Mouse (Mus musculus): ENCODE data around the gene Dnajc16. TPM values are rescaled to one million over a fixed set of nuclear protein-coding genes. Genes with fewer than 3 reads are reported as not detected.
A peak's percentile ranks its signal among the peaks of the same experiment; 100 is the strongest.

Dnajc16 gene
- polyA plus RNA-seq, 1 experiment from 2014 or later, result 4.3 TPM

DNA sequence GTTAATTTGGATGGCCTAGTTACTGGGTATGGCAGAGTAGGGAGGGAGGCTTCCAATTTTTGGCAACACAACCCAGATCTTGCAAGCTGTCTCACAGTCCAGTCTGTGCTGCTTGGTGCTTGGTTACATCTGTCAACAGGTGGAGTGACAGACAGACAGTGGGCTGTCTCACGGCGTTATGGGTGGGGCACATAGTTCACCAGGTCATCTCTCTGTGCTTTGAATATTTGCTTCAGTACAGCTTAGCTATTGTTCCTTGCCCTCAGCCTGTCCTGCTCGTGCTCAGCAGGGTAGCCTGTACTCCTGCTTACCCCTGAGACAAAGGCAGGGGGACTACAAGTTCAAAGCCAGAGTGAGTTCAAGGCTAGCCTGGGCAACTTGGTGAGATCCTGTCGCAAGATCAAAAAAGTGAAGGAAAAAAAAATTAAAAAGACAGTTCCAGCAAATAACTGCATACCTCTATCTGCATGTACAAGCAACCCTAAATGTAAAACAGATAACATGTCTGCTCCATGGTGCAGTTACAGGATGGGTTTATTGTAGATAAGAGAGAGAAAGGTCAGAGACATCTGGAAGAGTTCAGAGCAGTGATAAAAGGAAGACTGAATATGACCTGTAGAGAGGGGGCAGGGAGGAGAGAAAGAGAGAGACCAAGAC lies 39.2 kb downstream of the Dnajc16 start:
- H3K27me3 ChIP-seq (ENCODE audit: control insufficient read depth, insufficient read depth, low read length), result no peaks in the 10 kb centered on the region
- no peak overlapping the region for H3K9ac ChIP-seq (ENCODE audit: low read length)
- DNase-seq (ENCODE audit: low spot score) (no peak), ATAC-seq (replicated peaks; ENCODE audit: low FRiP score) (no peak)
- no peaks in the 10 kb centered on the region for H3K36me3 ChIP-seq (ENCODE audit: control insufficient read depth, insufficient read depth, low read length)
- no peak overlapping the region for H3K27ac ChIP-seq (ENCODE audit: low read depth, low read length)
- 54% methylated on average over 4 of the region's 4 CpGs for WGBS
- H3K4me3 ChIP-seq (ENCODE audit: low read depth, low read length), result no peak overlapping the region
- H3K9me3 ChIP-seq (ENCODE audit: control insufficient read depth, low read length), result no peaks in the 10 kb centered on the region
- H3K4me2 ChIP-seq (ENCODE audit: low read depth, low read length, severe bottlenecking), result no peak overlapping the region
- no peaks in the 10 kb centered on the region for H3K4me1 ChIP-seq (replicated peaks; ENCODE audit: control insufficient read depth, insufficient read depth, low read length)

DNA sequence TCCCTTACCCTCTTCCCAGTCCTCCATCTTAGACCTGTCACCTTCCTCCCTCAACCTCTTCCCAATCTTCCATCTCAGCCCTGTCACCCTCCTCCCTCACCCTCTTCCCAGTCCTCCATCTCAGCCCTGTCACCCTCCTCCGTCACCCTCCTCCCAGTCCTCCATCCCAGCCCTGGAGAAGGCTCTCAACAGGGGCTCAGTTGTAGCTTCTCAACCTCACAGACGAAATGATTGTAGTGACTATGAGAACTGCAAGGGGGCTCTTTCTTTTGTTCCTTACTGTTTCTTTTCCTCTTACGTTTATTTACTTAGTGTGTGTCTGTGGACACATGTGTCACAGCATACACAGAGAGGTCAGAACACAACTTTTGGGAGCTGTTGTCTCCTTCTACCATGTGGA lies 39.9 kb downstream of the Dnajc16 start:
- Histone ChIP-seq H3K27ac (ENCODE audit: low read depth, low read length) (no peak overlapping the region), H3K4me1 (replicated peaks; ENCODE audit: control insufficient read depth, insufficient read depth, low read length) (no peaks in the 10 kb centered on the region), H3K9me3 (ENCODE audit: control insufficient read depth, low read length) (no peaks in the 10 kb centered on the region), H3K36me3 (ENCODE audit: control insufficient read depth, insufficient read depth, low read length) (no peaks in the 10 kb centered on the region), H3K4me3 (ENCODE audit: low read depth, low read length) (no peak overlapping the region), H3K4me2 (ENCODE audit: low read depth, low read length, severe bottlenecking) (no peak overlapping the region), H3K9ac (ENCODE audit: low read length) (no peak overlapping the region), H3K27me3 (ENCODE audit: control insufficient read depth, insufficient read depth, low read length) (no peaks in the 10 kb centered on the region)
- WGBS, result 73% methylated on average over 3 of the region's 3 CpGs
- no peak for ATAC-seq (replicated peaks; ENCODE audit: low FRiP score)
- DNase-seq (ENCODE audit: low spot score), result no peak

DNA sequence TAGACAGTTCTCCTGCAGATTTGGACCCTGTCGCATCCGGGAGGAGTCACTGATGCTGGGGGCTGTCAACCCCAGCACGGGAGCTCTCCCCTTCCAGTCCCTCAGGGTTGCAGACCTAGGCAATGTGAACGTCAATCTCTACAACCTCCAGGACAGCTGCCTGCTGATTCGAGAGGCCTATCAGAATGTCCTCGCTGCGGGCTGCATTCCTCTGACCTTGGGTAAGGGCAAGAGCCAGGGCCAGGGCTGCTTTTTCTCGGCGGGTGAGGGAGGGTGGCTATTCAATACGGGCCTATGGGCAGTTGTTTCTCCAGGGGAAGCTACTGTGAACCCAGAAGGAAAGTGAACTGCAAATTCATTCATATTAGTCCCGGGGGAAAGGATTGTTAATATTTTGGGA lies 41.2 kb downstream of the Dnajc16 start:
- Histone ChIP-seq H3K27ac (ENCODE audit: low read depth, low read length) (no peak overlapping the region), H3K9ac (ENCODE audit: low read length) (no peak overlapping the region), H3K4me1 (replicated peaks; ENCODE audit: control insufficient read depth, insufficient read depth, low read length) (no peaks in the 10 kb centered on the region), H3K4me2 (ENCODE audit: low read depth, low read length, severe bottlenecking) (no peak overlapping the region), H3K4me3 (ENCODE audit: low read depth, low read length) (no peak overlapping the region), H3K27me3 (ENCODE audit: control insufficient read depth, insufficient read depth, low read length) (no peaks in the 10 kb centered on the region), H3K36me3 (ENCODE audit: control insufficient read depth, insufficient read depth, low read length) (no peaks in the 10 kb centered on the region), H3K9me3 (ENCODE audit: control insufficient read depth, low read length) (no peaks in the 10 kb centered on the region)
- DNase-seq (ENCODE audit: low spot score) (no peak), ATAC-seq (replicated peaks; ENCODE audit: low FRiP score) (no peak)
- 50% methylated on average over 11 of the region's 11 CpGs for WGBS

DNA sequence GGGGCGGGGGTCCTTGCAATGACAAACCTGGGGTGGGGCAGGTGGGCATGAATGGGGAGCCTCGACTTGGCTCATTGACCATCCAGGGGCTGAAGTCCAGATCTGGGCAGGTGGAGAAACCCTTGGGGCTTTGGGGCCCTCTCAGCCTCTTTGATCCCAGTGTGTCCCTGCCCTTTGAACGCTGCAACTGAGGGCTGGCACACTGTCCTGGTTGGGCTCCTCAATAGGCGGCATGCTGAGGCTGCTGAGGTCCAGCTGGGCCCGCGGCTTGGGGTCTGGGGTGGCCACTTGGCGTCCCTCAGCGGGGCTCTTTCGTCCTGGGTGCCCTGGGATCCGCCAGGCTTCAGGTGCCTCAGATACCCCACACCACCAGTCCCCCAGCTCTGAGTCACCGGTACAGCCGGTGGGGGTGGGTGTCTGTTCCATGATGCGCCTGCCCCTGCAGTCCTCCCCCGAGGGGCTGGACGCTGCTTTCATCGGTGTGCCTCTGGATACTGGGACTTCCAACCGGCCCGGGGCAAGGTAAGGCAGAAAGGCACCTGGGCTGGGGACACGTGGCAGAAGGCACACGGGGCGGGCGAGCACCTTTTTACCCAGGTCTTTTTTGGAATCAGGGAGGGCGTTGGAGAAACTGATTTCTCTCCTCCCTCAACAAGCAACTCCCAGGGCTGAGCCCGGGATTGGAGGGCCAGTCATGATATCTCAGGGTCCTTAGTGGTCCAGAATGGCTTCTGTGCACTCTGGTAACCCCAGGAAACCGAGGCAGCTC lies 44.0 kb downstream of the Dnajc16 start, which contains the start of gene Agmat:
TSS of gene Agmat (plus strand) at position 95 of the 769 bp plus-strand sequence.
- H3K36me3 ChIP-seq (ENCODE audit: control insufficient read depth, insufficient read depth, low read length), result no peaks in the 10 kb centered on the region
- H3K9ac ChIP-seq (ENCODE audit: low read length), result no peak within 1 kb of the TSS
- H3K4me1 ChIP-seq (replicated peaks; ENCODE audit: control insufficient read depth, insufficient read depth, low read length), result no peaks in the 10 kb centered on the region
- no peak within 1 kb of the TSS for H3K4me3 ChIP-seq (ENCODE audit: low read depth, low read length)
- no peak within 1 kb of the TSS for H3K4me2 ChIP-seq (ENCODE audit: low read depth, low read length, severe bottlenecking)
- no peaks in the 10 kb centered on the region for H3K27me3 ChIP-seq (ENCODE audit: control insufficient read depth, insufficient read depth, low read length)
- no peak for DNase-seq (ENCODE audit: low spot score)
- ATAC-seq (replicated peaks; ENCODE audit: low FRiP score), result no peak
- H3K9me3 ChIP-seq (ENCODE audit: control insufficient read depth, low read length), result no peaks in the 10 kb centered on the region
- H3K27ac ChIP-seq (ENCODE audit: low read depth, low read length), result no peak within 1 kb of the TSS
- WGBS, result 29% methylated on average over 25 of the region's 25 CpGs

DNA sequence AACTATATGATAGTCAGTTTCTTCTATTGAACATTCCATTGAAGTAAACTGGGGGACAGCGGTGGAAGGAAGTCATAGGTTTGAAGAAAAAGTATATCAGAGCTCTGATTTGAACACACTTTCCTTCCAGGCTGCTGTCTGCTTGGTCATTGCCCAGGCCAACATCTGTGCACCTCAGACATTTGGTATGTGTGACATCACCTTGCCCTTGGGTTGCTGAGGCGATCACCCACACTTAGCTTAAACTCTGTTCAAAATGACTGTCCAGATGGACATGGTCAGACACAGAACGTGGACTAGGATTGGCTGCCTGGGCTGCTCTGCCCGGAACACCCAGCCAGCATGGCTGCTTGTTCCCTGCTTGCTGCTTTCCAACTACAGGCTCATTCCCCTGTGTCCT lies 48.4 kb downstream of the Dnajc16 start:
- H3K9me3 ChIP-seq (ENCODE audit: control insufficient read depth, low read length), result no peaks in the 10 kb centered on the region
- DNase-seq (ENCODE audit: low spot score) (no peak), ATAC-seq (replicated peaks; ENCODE audit: low FRiP score) (no peak)
- H3K4me1 ChIP-seq (replicated peaks; ENCODE audit: control insufficient read depth, insufficient read depth, low read length), result no peaks in the 10 kb centered on the region
- H3K27me3 ChIP-seq (ENCODE audit: control insufficient read depth, insufficient read depth, low read length), result no peaks in the 10 kb centered on the region
- no peak overlapping the region for H3K4me2 ChIP-seq (ENCODE audit: low read depth, low read length, severe bottlenecking)
- H3K27ac ChIP-seq (ENCODE audit: low read depth, low read length), result no peak overlapping the region
- H3K9ac ChIP-seq (ENCODE audit: low read length), result no peak overlapping the region
- H3K4me3 ChIP-seq (ENCODE audit: low read depth, low read length), result no peak overlapping the region
- 91% methylated on average over 4 of the region's 4 CpGs for WGBS
- H3K36me3 ChIP-seq (ENCODE audit: control insufficient read depth, insufficient read depth, low read length), result no peaks in the 10 kb centered on the region

DNA sequence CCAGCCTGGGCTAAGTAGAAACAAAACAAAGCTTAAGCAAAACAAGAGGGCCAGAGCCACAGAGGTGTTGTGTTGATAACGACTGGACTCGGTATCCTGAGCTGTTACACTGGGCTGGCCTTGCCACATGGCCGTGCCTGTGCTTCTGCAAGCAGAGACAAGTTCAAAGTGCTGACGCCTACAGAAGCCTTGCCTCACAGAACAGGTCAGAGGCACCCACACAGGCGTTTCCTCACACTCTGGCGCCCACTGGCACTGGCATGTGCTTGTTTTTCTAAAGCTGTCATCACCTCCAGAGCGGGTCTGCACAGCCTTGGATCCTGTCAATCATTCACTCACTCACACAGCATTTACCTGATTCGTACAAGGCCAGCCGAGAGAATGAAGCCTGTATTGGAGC lies 48.9 kb downstream of the Dnajc16 start:
- no peak for ATAC-seq (replicated peaks; ENCODE audit: low FRiP score)
- WGBS, result 73% methylated on average over 9 of the region's 9 CpGs
- DNase-seq (ENCODE audit: low spot score), result no peak
- Histone ChIP-seq H3K27me3 (ENCODE audit: control insufficient read depth, insufficient read depth, low read length) (no peaks in the 10 kb centered on the region), H3K4me2 (ENCODE audit: low read depth, low read length, severe bottlenecking) (no peak overlapping the region), H3K4me3 (ENCODE audit: low read depth, low read length) (no peak overlapping the region), H3K36me3 (ENCODE audit: control insufficient read depth, insufficient read depth, low read length) (no peaks in the 10 kb centered on the region), H3K9ac (ENCODE audit: low read length) (no peak overlapping the region), H3K27ac (ENCODE audit: low read depth, low read length) (no peak overlapping the region), H3K4me1 (replicated peaks; ENCODE audit: control insufficient read depth, insufficient read depth, low read length) (no peaks in the 10 kb centered on the region), H3K9me3 (ENCODE audit: control insufficient read depth, low read length) (no peaks in the 10 kb centered on the region)

DNA sequence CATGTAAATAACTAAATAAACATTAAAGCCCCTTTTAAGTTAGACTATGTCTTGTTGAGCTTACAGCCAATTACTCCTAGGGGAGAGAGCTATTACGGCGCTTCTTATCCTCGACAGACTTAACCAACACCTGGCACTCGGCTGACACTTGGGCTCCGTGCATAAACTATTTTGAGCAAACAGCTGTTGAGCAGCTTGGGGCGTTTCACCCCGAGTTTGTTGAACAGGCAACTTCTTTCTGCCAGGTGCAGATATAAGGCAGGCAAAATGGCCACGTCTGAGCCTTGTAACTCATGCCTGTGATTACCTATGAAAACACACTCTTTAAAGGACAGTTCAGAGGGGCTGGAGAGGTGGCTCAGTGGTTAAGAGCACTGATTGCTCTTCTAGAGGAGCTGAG lies 52.7 kb downstream of the Dnajc16 start:
- H3K4me1 ChIP-seq (replicated peaks; ENCODE audit: control insufficient read depth, insufficient read depth, low read length), result no peaks in the 10 kb centered on the region; the same call in 1 of the 2 replicates
- no peak for DNase-seq (ENCODE audit: low spot score)
- H3K4me3 ChIP-seq (ENCODE audit: low read depth, low read length), result no peak overlapping the region
- no peaks in the 10 kb centered on the region for H3K27me3 ChIP-seq (ENCODE audit: control insufficient read depth, insufficient read depth, low read length)
- no peak overlapping the region for H3K27ac ChIP-seq (ENCODE audit: low read depth, low read length)
- H3K4me2 ChIP-seq (ENCODE audit: low read depth, low read length, severe bottlenecking), result no peak overlapping the region
- WGBS, result 79% methylated on average over 8 of the region's 8 CpGs
- no peaks in the 10 kb centered on the region for H3K36me3 ChIP-seq (ENCODE audit: control insufficient read depth, insufficient read depth, low read length)
- ATAC-seq (replicated peaks; ENCODE audit: low FRiP score), result no peak
- no peak overlapping the region for H3K9ac ChIP-seq (ENCODE audit: low read length)
- H3K9me3 ChIP-seq (ENCODE audit: control insufficient read depth, low read length), result no peaks in the 10 kb centered on the region

DNA sequence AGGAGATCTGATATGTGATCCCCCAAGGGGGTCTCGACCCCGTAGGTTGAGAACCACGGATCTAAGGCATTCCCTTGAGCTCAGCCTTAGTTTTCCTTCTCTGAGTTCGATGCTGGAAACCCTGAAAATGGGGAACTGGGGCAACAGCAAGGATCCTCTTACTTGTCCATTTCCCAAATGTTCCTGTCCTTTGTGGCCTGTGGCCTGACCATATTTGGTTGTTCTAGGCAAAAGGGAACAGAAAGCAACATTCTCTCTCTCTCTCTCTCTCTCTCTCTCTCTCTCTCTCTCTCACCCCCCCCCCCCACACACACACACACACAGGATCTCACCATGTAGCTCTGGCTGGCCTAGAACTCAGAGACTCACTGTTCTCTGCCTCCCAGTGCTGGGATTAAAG lies 53.9 kb downstream of the Dnajc16 start:
- H3K9me3 ChIP-seq (ENCODE audit: control insufficient read depth, low read length), result no peaks in the 10 kb centered on the region
- WGBS, result 72% methylated on average over 4 of the region's 4 CpGs
- no peaks in the 10 kb centered on the region; the same call in 1 of the 2 replicates for H3K4me1 ChIP-seq (replicated peaks; ENCODE audit: control insufficient read depth, insufficient read depth, low read length)
- ATAC-seq (replicated peaks; ENCODE audit: low FRiP score) (no peak), DNase-seq (ENCODE audit: low spot score) (no peak)
- no peak overlapping the region for H3K9ac ChIP-seq (ENCODE audit: low read length)
- no peaks in the 10 kb centered on the region for H3K36me3 ChIP-seq (ENCODE audit: control insufficient read depth, insufficient read depth, low read length)
- H3K4me2 ChIP-seq (ENCODE audit: low read depth, low read length, severe bottlenecking), result no peak overlapping the region
- no peak overlapping the region for H3K4me3 ChIP-seq (ENCODE audit: low read depth, low read length)
- H3K27ac ChIP-seq (ENCODE audit: low read depth, low read length), result no peak overlapping the region
- no peaks in the 10 kb centered on the region for H3K27me3 ChIP-seq (ENCODE audit: control insufficient read depth, insufficient read depth, low read length)

DNA sequence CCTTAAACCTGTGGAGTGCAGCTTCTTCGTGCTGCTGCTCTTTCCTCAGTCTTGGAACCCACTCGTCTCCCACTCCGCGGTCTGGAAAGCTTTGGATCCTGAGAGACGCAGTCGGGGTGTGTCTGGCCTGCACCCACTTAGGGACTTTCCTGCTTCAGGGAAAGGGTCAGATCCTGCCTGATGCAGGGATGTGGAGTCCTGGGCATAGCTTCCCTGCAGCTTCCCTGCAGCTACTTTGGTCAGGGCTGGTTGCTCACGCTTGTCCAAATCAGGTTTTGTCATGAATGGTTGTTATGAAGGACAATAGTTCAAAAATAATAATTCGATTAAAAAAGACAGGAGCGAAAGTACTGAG lies 55.5 kb downstream of the Dnajc16 start:
- no peak for DNase-seq (ENCODE audit: low spot score)
- no peak overlapping the region for H3K27ac ChIP-seq (ENCODE audit: low read depth, low read length)

More for the DNA sequence above, 55.5 kb downstream of the Dnajc16 start:
- Histone ChIP-seq H3K9me3 (ENCODE audit: control insufficient read depth, low read length) (no peaks in the 10 kb centered on the region), H3K9ac (ENCODE audit: low read length) (peak overlapping the region; percentile 54; the same call in 1 of the 2 replicates), H3K4me2 (ENCODE audit: low read depth, low read length, severe bottlenecking) (peak overlapping the region; percentile 75), H3K27me3 (ENCODE audit: control insufficient read depth, insufficient read depth, low read length) (no peaks in the 10 kb centered on the region), H3K4me1 (replicated peaks; ENCODE audit: control insufficient read depth, insufficient read depth, low read length) (no peaks in the 10 kb centered on the region; the same call in 1 of the 2 replicates), H3K36me3 (ENCODE audit: control insufficient read depth, insufficient read depth, low read length) (no peaks in the 10 kb centered on the region), H3K4me3 (ENCODE audit: low read depth, low read length) (peak overlapping the region; percentile 31)
- WGBS, result 23% methylated on average over 9 of the region's 9 CpGs
- ATAC-seq (replicated peaks; ENCODE audit: low FRiP score), result no peak; the same call in 1 of the 2 replicates

All from forebrain, embryonic 11.5 days (tissue).